Mouse (Mus musculus): ENCODE data around the gene Pard3b. TPM values are rescaled to one million over a fixed set of nuclear protein-coding genes. Genes with fewer than 3 reads are reported as not detected.

The Pard3b gene
- polyA plus RNA-seq, 1 experiment: 3.4 TPM

DNA sequence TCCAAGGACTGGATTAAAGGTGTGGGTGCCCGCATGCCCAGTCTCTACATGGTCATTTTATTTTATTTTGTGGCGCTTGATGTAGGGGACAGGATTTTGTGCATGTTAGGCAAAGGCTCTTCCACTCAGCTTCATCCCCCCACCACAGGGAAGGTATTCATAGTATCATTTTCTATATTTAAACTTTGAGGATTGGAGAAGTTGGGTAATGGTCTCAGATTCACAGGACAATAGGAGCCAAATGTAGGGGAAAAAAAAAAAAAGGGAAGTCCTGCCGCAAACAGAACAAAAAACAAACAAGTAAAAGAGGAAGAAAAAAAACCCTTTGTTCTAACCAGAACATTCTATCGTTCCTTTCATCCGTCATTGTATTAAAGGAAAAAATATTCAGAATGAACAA is 590.5 kb downstream of the Pard3b start:
- TF ChIP-seq CTCF (conservative IDR thresholded peaks at IDR 0.05; ENCODE audit: insufficient read depth, insufficient read length, low read depth, low read length) (no peak), POLR2A (IDR thresholded peaks at IDR 0.05; ENCODE audit: low read depth, low read length) (no peak)
- Histone ChIP-seq H3K4me1 (ENCODE audit: control insufficient read depth, insufficient read depth, low read length) (no peaks in the 10 kb centered on the region), H3K27ac (ENCODE audit: insufficient read depth, low read depth, low read length) (no peak overlapping the region), H3K27me3 (replicated peaks; ENCODE audit: control insufficient read depth, insufficient read depth, low read length) (no peaks in the 10 kb centered on the region), H3K36me3 (ENCODE audit: control insufficient read depth, insufficient read depth, low read length) (no peaks in the 10 kb centered on the region), H3K4me3 (ENCODE audit: insufficient read depth, low read depth, low read length) (no peak overlapping the region)
- 91% methylated on average over 5 of the region's 5 CpGs for WGBS
- DNase-seq: no peak

DNA sequence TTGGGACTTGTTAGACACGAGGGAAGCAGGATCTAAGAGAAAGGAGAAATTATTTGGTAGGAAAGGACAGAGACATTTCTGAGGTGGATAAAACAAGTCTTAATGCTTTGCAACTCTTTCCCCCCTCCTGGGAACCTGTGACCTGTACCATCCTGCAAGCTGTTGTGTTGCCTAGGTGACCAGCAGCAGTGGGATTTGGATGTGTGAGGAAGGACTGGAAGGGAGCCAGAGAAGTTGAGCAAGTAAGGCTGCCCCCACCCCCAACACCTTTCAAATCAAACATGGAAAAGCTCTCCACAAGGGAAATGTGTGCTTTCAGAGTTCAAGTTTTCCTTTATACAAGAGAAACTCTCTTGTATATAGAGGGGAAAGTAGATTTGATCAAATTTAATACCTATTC is 595.4 kb downstream of the Pard3b start:
- DNase-seq: no peak
- Histone ChIP-seq H3K27ac (ENCODE audit: insufficient read depth, low read depth, low read length) (no peak overlapping the region), H3K27me3 (replicated peaks; ENCODE audit: control insufficient read depth, insufficient read depth, low read length) (no peaks in the 10 kb centered on the region), H3K4me1 (ENCODE audit: control insufficient read depth, insufficient read depth, low read length) (no peaks in the 10 kb centered on the region), H3K36me3 (ENCODE audit: control insufficient read depth, insufficient read depth, low read length) (no peaks in the 10 kb centered on the region), H3K4me3 (ENCODE audit: insufficient read depth, low read depth, low read length) (no peak overlapping the region)
- WGBS: 73% methylated on average over 1 of the region's 1 CpGs
- TF ChIP-seq POLR2A (IDR thresholded peaks at IDR 0.05; ENCODE audit: low read depth, low read length) (no peak), CTCF (conservative IDR thresholded peaks at IDR 0.05; ENCODE audit: insufficient read depth, insufficient read length, low read depth, low read length) (no peak)

DNA sequence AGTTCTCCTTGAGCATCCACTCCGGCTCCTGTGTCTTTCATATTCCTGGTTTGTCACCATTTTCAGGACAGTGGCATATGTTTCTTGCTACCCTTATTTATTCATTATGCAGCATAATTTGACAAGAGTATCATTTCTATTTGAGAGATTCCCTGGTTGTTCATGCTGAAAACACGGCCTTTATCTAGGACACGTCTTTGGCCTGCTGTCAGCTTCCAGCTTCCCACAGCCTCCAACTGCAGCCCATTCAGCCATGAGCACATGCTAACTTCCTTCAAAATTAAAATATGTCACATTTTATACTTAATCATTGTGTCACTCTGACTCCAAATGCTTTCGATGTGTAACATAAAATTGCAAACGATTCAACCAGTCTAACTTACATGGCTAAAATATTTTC is 596.5 kb downstream of the Pard3b start:
- 84% methylated on average over 5 of the region's 5 CpGs for WGBS
- TF ChIP-seq CTCF (conservative IDR thresholded peaks at IDR 0.05; ENCODE audit: insufficient read depth, insufficient read length, low read depth, low read length) (no peak), POLR2A (IDR thresholded peaks at IDR 0.05; ENCODE audit: low read depth, low read length) (no peak)

DNA sequence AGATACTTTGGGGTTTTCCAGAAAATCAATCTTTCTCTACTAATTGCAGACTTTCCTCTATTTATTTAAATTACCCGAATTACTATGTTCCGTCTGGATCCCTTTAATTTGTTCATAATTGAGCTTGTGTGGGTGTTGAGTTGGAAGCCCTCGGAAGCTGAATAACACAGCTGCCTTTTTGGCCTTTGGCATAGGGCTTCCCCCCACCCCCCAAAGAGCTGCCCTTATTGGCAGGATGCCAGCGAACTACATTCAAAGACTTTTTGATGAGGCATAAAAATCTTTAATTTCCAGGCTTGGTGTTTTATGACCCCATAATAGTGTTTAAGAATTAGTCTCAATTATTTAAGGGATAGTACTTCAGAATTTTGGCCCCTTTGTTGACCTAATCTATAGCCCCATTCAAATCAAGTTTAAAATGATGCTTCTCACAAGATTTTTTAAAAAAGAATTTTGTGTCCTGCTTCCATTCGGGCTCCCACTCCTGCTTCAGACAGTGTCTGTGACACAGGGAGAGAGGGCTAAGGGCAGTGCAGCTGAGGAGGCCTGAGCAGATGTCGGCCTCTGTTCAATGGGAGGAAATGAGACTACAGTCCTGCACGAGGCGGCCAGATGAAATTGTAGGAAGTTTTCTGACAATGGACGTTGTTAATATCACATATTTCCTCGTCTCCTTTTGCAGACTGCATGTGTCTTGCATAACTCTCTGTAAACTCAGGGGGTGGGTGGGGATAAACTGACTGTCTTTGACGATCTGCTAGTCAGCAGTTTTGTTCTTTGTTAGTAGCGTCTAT is 605.8 kb downstream of the Pard3b start:
- no peaks in the 10 kb centered on the region for H3K27me3 ChIP-seq (replicated peaks; ENCODE audit: control insufficient read depth, insufficient read depth, low read length)
- DNase-seq: peak; percentile 5
- H3K4me1 ChIP-seq (ENCODE audit: control insufficient read depth, insufficient read depth, low read length): no peaks in the 10 kb centered on the region
- no peak overlapping the region for H3K4me3 ChIP-seq (ENCODE audit: insufficient read depth, low read depth, low read length)
- no peaks in the 10 kb centered on the region for H3K36me3 ChIP-seq (ENCODE audit: control insufficient read depth, insufficient read depth, low read length)
- 53% methylated on average over 12 of the region's 12 CpGs for WGBS
- no peak overlapping the region for H3K27ac ChIP-seq (ENCODE audit: insufficient read depth, low read depth, low read length)
- TF ChIP-seq POLR2A (IDR thresholded peaks at IDR 0.05; ENCODE audit: low read depth, low read length): no peak
- no peak for TF ChIP-seq CTCF (conservative IDR thresholded peaks at IDR 0.05; ENCODE audit: insufficient read depth, insufficient read length, low read depth, low read length)

More for the DNA sequence above, 596.5 kb downstream of the Pard3b start:
- Histone ChIP-seq H3K27ac (ENCODE audit: insufficient read depth, low read depth, low read length) (no peak overlapping the region), H3K4me1 (ENCODE audit: control insufficient read depth, insufficient read depth, low read length) (no peaks in the 10 kb centered on the region), H3K4me3 (ENCODE audit: insufficient read depth, low read depth, low read length) (no peak overlapping the region), H3K36me3 (ENCODE audit: control insufficient read depth, insufficient read depth, low read length) (no peaks in the 10 kb centered on the region), H3K27me3 (replicated peaks; ENCODE audit: control insufficient read depth, insufficient read depth, low read length) (no peaks in the 10 kb centered on the region)
- no peak for DNase-seq

DNA sequence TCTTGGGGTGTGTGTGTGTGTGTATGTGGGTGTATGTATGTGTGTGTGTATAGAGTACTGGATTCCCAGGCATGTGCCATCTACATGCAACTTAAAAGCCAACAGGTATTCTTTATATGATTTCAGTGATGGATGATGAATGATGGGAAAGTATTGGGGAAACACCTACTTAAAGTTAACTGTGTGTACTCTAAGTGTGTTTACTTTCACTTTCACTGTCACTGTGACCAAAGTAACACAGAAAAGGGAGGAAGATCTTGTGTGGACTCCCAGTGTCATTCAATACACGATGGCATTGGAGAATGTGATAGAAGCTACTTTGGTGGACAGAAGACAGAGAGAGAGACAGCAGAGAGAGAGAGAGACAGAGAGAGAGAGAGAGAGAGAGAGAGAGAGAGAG is 613.8 kb downstream of the Pard3b start:
- no peak overlapping the region for H3K4me3 ChIP-seq (ENCODE audit: insufficient read depth, low read depth, low read length)
- no peaks in the 10 kb centered on the region for H3K4me1 ChIP-seq (ENCODE audit: control insufficient read depth, insufficient read depth, low read length)
- H3K36me3 ChIP-seq (ENCODE audit: control insufficient read depth, insufficient read depth, low read length): no peaks in the 10 kb centered on the region
- TF ChIP-seq CTCF (conservative IDR thresholded peaks at IDR 0.05; ENCODE audit: insufficient read depth, insufficient read length, low read depth, low read length) (no peak), POLR2A (IDR thresholded peaks at IDR 0.05; ENCODE audit: low read depth, low read length) (no peak)
- no peaks in the 10 kb centered on the region for H3K27me3 ChIP-seq (replicated peaks; ENCODE audit: control insufficient read depth, insufficient read depth, low read length)
- 81% methylated on average over 1 of the region's 1 CpGs for WGBS
- no peak for DNase-seq
- H3K27ac ChIP-seq (ENCODE audit: insufficient read depth, low read depth, low read length): no peak overlapping the region

DNA sequence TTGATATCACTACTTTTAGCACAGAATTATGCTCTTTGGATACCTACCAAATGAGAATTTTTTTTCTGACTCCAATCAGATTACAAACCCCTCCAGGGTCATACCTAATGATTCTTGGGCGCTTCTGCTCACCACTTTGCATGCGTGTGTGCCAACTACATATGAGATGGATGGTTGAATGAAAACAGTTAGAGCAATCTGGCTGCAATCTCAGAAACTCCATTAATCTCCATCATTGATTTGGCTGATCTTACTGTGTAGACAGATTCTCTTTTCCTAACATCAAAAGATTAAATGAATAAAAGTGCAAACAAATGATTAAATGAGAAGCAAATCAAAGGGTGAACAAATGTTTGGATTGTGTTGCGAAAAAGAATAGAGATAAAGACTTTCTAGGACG is 615.7 kb downstream of the Pard3b start:
- no peaks in the 10 kb centered on the region for H3K36me3 ChIP-seq (ENCODE audit: control insufficient read depth, insufficient read depth, low read length)
- no peak overlapping the region for H3K27ac ChIP-seq (ENCODE audit: insufficient read depth, low read depth, low read length)
- no peaks in the 10 kb centered on the region for H3K27me3 ChIP-seq (replicated peaks; ENCODE audit: control insufficient read depth, insufficient read depth, low read length)
- 88% methylated on average over 4 of the region's 4 CpGs for WGBS
- H3K4me1 ChIP-seq (ENCODE audit: control insufficient read depth, insufficient read depth, low read length): no peaks in the 10 kb centered on the region
- no peak for DNase-seq
- no peak overlapping the region for H3K4me3 ChIP-seq (ENCODE audit: insufficient read depth, low read depth, low read length)
- TF ChIP-seq CTCF (conservative IDR thresholded peaks at IDR 0.05; ENCODE audit: insufficient read depth, insufficient read length, low read depth, low read length): no peak
- TF ChIP-seq POLR2A (IDR thresholded peaks at IDR 0.05; ENCODE audit: low read depth, low read length): no peak

DNA sequence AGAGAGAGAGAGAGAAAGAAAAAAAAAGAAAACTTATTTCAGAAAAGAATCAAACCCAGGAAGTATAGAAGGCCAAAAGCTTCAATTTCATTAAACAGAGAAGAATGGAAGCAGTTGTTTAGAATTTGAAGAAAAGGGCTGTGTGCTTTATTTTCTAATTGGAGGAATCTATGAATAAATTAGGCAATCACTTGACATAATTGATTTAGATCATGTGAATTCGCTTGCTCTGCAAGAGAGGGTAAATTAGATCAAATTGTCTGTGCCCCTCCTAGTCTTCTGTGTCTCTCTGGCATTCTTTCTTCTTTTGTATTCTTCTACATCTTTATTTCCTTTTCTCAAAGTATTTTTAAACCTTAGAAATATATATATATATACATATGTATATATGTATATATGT is 616.3 kb downstream of the Pard3b start:
- no peaks in the 10 kb centered on the region for H3K27me3 ChIP-seq (replicated peaks; ENCODE audit: control insufficient read depth, insufficient read depth, low read length)
- no peaks in the 10 kb centered on the region for H3K36me3 ChIP-seq (ENCODE audit: control insufficient read depth, insufficient read depth, low read length)
- WGBS: 93% methylated on average over 1 of the region's 1 CpGs
- H3K4me3 ChIP-seq (ENCODE audit: insufficient read depth, low read depth, low read length): no peak overlapping the region
- H3K4me1 ChIP-seq (ENCODE audit: control insufficient read depth, insufficient read depth, low read length): no peaks in the 10 kb centered on the region
- no peak for TF ChIP-seq POLR2A (IDR thresholded peaks at IDR 0.05; ENCODE audit: low read depth, low read length)
- no peak for TF ChIP-seq CTCF (conservative IDR thresholded peaks at IDR 0.05; ENCODE audit: insufficient read depth, insufficient read length, low read depth, low read length)
- no peak overlapping the region for H3K27ac ChIP-seq (ENCODE audit: insufficient read depth, low read depth, low read length)
- no peak for DNase-seq

All from kidney, adult 2 months (tissue).